Mouse (Mus musculus): ENCODE data around the gene Zfp219.

Gene Zfp219

DNA sequence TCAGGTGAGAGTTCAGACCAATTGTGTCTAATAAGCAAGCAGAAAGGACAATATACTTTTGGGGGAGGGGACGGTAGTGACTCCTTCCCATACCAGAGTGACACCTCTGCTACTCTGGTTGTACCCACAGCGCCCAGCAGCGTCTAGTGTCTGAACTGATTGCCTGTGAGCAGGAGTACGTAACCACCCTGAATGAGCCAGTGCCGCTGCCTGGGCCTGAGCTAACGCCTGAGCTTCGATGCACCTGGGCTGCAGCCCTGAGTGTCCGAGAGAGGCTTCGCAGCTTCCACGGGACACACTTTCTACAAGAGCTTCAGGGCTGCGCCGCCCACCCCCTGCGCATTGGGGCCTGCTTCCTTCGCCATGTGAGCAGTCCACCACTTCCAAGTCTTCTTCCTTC lies 23.1 kb downstream of the Zfp219 start:
- DNase-seq (ENCODE audit: low spot score) = no peak

- no peak for DNase-seq (ENCODE audit: low spot score)
These were observed 23.7 kb downstream of the Zfp219 start for GRCm38 (mm10) chr14:51996866-51997265.

DNA sequence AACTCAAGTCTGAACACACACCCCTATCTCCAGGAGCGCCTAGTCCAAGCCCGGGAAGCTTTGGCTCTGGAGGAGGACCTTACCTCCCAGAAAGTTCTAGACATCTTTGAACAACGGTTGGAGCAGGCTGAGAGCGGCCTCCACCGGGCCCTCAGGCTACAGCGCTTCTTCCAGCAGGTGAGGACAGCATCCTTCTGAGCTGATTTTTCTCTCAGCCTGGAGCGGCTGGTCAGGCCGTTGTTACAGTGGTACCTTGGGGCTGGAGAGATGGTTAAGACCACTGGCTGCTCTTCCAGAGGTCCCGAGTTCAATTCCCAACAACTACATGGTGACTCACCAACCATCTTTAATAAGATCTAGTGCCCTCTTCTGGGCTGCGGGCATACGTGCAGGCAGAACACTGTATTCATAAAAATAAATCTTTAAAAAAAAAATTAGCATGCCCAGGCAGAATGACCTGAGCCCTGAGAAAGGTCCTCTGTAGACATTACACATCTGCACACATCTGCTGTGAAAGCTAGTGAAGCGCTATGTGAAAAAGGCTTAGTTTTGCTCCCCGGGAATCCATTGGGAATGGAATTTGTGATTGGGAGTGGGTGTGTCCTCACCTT lies 24.2 kb downstream of the Zfp219 start:
- DNase-seq (ENCODE audit: low spot score) = no peak

GRCm38 (mm10) chr14:51995219-51995871 lies 25.2 kb downstream of the Zfp219 start:
- no peak for DNase-seq (ENCODE audit: low spot score)

DNA sequence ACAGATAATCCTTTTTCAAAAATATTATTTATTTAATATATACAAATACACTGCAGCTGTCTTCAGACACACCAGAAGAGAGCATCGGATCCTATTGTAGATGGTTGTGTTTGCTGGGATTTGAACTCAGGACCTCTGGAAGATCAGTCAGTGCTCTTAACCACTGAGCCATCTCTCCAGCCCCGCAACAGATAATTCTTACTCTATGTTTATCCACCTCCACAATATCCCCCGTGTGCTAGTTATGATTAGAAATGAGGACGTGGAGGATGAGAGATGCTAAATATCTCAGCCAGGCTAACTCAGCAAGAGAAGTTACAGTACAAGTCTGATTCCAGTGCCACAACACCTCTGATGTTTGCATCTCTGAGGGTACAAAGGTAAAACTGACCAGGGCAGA lies 26.1 kb downstream of the Zfp219 start:
- DNase-seq (ENCODE audit: low spot score) = no peak

- DNase-seq (ENCODE audit: low spot score) = no peak
These were observed 31.0 kb downstream of the Zfp219 start for GRCm38 (mm10) chr14:51989461-51989970.

DNA sequence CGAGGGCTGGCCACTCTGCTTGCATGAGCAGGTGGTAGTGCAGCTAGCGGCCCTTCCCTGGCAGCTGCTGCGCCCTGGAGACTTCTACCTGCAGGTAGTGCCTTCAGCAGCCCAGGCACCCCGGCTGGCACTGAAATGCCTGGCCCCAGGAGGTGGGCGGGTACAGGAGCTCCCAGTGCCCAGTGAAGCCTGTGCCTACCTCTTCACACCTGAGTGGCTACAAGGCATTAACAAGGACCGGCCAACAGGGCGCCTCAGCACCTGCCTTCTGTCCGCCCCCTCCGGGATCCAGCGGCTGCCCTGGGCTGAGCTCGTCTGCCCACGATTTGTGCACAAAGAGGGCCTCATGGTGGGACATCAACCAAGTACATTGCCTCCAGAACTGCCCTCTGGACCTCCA lies 31.8 kb downstream of the Zfp219 start:
- no peak for DNase-seq (ENCODE audit: low spot score)

DNA sequence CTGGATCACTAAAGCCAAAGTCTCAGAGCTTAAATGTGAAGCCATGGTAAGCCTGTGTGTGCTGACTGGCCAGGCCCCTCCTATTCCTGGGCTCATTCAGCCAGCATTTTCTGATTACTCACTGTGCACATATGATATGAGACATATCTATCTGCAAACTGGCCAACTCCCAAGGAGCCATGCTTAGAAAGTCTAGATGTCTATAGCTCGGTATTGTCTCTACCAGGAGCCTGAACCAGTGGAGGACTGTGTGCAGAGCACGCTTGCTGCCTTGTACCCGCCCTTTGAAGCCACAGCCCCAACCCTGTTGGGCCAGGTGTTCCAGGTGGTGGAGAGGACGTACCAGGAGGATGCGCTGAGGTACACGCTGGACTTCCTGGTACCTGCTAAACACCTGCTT lies 33.4 kb downstream of the Zfp219 start:
- no peak for DNase-seq (ENCODE audit: low spot score)

GRCm38 (mm10) chr14:51986153-51986505 lies 34.4 kb downstream of the Zfp219 start:
- no peak for DNase-seq (ENCODE audit: low spot score)

DNA sequence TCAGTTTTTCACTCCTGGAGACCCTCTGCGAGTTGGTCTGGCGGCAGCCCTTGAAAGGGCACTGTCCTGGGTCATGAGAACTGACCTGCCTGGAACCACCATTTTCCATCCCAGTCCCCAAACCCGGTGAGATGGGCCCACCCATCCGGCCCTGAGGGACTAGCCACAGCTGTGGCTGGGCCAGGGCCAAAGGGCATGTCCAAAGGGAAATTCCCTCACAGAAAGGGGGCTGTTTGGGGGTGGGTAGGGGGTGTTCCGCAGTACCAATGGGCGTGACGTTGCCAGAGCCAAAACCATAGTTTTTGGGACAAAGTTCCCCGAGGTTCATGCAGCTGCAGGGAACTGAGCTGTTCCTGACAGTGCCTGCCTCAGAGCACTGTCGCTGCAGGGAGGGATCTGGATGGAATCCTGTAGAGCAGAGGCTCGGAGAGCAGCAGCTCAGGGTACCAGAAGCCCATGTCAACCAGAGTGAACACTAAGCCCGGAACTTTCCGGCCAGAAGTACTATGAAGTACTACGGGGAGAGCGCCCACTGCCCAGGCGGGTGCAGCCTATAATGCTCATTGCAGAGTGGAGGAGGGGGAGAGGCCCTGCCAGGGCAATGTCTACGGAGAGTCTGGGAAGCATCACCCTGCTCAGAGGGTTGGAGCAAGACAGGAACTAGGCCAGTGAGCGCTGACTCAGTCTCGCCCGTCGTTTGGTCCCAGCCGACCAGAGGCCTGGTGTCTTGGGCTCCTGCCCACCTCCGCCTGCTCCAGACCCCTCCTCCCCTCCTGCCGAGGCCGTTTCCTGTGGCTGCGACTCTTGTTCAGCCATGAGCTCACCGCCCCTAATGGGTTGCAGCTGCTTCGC lies 35.0 kb downstream of the Zfp219 start:
- no peak for DNase-seq (ENCODE audit: low spot score)

DNA sequence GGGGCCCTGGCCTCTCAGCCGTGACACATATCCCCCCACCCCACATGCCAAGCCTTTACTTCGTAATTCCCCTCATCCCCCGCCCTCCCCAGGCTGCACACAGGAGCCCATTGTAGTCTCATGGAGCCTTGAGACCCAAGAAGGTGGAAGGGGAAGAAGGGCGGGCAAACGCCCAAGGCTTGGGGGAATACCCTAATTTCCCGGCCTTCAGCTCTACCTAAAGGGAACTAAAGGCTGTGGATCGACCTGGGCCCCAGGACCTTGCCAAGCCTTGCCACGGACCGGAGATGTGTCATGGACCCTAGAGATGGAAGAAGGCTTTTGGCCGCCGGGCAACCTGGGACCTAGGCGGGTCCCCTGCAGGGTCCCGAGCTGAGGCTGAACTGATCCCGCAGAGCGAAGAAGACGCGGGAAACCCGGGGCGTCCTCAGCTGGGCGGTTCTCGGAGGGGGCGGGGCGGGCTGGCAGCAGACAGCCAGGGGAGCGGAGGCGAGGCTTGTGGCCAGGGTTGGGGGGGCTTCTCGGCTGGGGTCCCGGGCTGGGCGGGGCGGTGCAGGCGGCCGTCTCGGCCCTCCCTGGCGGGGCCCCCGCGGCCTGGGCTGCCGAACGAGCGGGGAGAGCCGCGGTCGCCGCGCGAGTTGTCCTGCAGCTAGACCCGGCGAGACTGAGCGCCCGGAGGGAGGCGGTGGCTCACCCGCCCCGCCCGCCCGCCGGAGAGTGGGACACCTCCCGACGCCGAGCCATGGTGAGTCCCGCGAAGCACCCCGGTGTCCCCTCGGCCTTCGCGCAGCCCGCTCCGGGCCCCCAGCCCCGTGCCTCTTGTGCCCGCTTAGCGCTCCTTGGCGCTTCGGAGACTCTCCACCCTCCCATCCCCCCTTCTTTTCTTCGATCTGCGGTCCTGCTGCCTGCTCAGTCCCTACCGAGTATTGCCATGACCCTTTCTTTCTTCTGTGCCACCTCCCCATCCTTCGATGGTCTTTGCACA lies 36.0 kb downstream of the Zfp219 start, which contains the start of gene Arhgef40:
Gene Arhgef40, plus strand, starts transcription at position 473 of the 985 bp plus-strand sequence.
- DNase-seq (ENCODE audit: low spot score) = peak; percentile 66

- DNase-seq (ENCODE audit: low spot score) = no peak
These were observed 36.7 kb downstream of the Zfp219 start for GRCm38 (mm10) chr14:51983855-51984246.

- no peak for DNase-seq (ENCODE audit: low spot score)
These were observed 37.3 kb downstream of the Zfp219 start for GRCm38 (mm10) chr14:51983251-51983650.

GRCm38 (mm10) chr14:51979252-51979651 lies 41.3 kb downstream of the Zfp219 start:
- no peak for DNase-seq (ENCODE audit: low spot score)

GRCm38 (mm10) chr14:51967400-51967799 lies 53.1 kb downstream of the Zfp219 start:
- no peak for DNase-seq (ENCODE audit: low spot score)

DNA sequence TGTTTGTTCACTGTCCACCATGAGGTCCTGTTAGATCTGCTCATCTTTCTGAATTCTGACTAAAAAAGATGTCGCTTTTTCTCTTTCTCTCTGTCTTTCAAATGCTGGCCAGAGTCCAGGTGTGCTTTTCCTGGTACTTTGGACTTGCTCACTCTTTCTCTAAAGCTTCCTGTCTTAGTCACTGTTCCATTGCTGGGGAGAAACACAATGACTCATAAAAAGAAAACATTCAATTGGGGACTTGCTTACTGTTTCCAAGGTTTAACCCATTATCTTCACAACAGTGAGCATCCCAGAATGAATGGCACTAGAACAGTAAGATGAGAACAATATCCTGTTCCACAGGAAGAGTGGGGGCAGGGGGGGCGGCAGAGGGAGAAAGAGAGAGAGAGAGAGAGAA lies 60.2 kb downstream of the Zfp219 start:
- no peak for DNase-seq (ENCODE audit: low spot score)
